Mouse (Mus musculus) heart, adult 18-20 months (tissue): ENCODE results near the gene Mchr1. TPM values are rescaled to one million over a fixed set of nuclear protein-coding genes. Genes with fewer than 3 reads are reported as not detected.
"Not testable (repeated sequence)": the region's sequence is repeated elsewhere in the genome, so short reads cannot be mapped to it uniquely, and the experiment has no call there.

Experiments
- DNase-seq, 2 experiments: peaks; one replicate each; pipeline ENCODE4 v3.0.0; 2021 to 2022; ENCODE audit warnings: mixed read lengths in 1 of 2
- long read RNA-seq, 2 experiments: library from polyadenylated mRNA; stranded (forward); transcript quantifications; one replicate each; pipeline ENCODE4 v2.0.0; 2021
- total RNA-seq, 2 experiments: library from RNA; stranded (reverse); gene quantifications; 2 replicates each; pipeline ENCODE4 v1.2.3; 2021

Mchr1 gene
- total RNA-seq: not detected
- long read RNA-seq, experiment 1: 0 reads
- long read RNA-seq, experiment 2: 0 reads

DNA sequence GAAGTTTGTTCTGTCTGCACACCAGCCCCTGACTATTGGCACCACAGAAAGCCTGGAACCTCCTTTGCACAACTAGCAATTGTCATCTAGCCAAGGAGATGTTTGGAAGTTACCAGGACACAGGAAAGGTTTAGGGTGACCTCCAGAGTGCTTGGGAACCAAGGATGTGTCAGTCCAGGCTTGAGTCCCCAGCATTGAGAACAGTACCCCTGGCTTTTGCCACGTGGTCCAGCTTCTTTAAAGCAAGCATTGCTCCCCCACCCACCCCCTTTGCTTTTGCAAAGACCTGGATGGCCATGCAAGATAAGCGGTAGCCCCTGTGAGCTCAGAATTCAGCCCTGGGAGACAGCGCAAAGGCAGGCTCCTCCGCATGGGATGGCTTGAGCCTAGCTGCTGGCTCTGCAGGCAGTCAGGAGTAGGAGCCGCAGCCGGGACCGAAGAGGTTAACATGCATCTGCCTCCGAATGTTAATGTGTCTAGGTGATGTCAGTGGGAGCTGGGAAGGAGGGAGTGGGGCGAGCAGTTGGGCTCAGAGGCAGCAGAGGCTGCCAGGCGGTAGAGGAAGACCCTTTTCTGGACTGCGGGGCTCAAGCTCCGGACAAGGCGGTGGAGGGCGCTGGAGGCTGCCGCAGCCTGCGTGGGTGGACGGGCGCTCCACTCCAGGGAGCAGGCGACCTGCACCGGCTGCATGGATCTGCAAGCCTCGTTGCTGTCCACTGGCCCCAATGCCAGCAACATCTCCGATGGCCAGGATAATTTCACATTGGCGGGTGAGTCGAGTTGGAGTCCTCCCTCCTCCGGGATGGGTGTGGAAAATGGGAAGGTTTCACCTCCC lies at the start of gene Mchr1:
Gene Mchr1 (plus strand): TSS at position 414 of the 835 bp plus-strand sequence.
- DNase-seq: peak; percentile 22 to 40

DNA sequence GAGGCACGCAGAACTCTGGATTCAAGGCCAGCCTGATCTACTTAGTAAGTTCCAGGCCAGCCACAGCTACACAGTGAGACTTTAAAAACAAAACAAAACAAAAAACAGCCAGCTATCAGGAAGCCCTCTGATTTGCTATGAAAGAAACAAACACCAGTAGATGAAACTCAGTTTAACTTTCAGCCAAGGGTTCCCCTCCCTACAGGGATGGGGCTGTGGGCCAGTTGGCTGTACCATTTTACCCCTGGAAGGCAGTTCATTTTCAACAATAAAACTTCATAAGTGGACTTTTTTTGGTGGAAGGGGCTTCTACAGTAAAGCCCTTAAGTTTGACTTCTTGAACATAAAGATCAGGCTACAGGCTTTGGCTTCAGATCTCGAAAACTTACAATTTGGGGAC lies 46.2 kb upstream of the Mchr1 start:
- DNase-seq: peak; percentile 49 to 63

DNA sequence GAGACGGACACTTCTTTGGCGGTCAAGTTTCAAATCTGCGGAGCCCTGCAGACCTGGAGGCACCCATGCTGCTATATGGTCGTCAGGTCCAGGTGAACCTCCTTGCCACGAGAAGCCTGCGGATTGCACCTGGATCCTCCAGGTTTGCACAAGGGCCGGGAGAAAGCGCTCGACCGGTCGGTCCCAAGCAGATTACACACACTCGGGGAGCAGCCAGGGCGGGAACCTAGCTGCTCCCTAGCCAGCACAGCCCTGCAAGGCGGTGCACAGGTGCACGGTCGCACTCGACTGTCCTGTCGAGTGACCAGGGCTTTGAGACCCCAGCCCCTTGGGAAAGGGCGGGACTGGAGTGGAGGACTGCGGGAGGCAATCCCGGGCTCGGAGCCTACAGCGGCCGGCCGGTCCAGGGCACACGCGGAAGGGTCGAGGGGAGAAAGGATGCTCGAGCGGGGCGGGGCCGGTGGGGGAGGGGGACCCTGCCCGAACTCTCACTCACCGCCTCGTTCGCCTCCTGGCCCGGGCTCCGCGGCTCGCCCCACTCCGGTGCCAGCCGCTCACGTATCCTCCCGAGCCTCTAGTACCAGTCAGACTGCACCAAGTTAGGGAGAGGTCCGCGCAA lies 45.2 kb upstream of the Mchr1 start:
- DNase-seq: peak in 1 of 2 experiments; percentile 38

DNA sequence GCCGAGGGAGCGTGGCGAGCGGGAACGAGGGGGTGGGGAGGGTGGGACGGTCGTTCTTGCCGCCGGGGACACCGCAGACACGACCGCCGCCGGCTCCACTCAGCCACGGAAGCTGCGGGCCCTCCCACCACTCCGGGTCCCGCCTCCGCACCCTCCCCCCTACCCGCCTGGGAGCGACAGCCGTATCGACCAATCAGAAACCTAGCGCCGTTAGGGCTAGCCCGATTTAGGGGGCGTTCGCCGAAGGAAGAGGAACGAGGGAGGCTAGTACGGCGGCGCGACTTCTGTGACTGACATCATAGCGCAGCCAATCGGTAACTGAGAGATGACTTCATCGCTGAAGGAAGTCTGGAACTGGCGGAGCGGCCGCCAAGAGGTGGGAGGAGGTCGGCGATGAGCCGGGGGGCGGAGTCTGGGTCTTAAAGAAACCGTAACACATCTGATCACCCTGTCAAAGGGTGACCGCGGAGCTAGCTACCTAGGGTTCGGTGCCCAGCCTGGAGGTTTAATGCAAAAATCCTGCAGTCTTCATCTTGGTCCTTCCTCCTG lies 44.6 kb upstream of the Mchr1 start, which contains the start of gene Mrtfa:
Gene Mrtfa (minus strand): TSS at position 128 of the 549 bp plus-strand sequence.
- peak; percentile 99 to 100 for DNase-seq

DNA sequence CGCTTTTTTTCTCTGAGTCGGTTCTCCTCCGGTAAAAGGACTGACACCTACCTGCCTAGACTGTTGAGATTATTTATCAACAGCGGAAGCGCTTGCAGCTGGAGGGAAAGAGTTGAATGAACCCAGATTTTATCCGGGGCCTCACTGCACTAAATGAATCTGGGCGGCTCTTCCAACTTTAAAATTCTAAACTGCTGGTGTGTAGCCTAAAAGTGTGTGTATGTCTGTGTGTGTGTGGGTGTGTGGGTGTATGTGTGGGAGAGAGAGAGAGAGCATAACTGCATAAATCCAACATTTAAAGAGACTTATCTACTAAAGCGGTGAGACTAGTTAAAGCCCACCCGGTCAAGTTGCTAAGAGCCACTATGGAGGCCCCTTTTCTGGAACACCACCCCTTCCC lies 44.0 kb upstream of the Mchr1 start:
- no peak for DNase-seq

DNA sequence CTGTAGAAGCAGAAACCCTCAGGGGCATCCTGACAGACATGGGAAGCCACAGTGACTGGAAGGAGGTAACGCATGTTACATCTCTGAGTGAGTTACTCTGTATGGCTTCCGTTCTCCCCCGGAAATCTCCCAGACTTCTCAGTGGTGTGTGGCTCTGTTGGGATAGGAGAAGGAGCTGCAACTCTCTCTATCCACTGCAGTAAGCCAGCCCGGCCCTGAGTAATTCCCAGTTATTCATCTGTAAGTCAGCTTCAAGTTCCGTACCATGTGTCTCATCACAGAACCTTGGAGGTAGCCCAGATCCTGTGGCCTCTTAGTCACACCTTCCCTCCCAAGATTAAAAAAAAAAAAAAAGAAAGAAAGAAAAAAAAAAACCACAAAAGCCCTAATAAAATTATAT lies 43.0 kb upstream of the Mchr1 start:
- DNase-seq: no peak

DNA sequence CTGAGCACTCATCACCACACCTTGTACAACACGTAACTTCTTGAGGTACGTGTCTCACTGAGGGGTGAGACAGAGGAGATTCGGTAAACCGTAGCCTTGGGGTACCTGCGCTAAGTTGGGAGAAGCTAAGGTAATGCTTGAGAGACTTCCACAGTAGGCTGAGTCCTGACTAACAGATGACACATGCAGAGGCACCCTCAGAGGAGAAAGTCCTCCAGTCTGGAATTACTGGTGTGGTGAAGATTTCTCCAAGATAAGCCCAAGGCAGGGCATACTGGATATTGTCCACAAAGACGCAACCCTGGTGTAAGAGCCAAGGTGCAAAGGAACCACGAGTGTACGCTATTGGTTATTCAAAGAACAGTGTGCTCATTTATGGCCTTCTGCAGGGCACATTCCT lies 42.4 kb upstream of the Mchr1 start:
- DNase-seq: no peak

DNA sequence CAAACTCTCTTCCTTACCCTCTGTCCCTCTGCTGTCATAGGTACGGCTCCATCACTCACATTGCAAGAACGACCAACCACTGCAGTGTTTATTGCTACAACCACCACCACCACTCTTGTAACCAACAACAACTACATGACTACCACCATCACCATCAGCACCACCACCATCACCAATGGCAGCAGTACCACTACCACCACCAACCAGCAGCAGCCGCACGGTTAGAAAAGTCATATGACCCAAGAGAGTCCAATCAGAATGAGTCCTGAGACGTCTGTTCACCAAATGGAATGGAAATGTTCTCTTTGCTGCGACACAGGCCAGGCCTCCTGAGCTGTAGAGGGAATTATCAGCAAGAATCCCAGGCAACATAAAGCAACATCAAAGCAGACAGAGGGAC lies 40.5 kb upstream of the Mchr1 start:
- DNase-seq: no peak

DNA sequence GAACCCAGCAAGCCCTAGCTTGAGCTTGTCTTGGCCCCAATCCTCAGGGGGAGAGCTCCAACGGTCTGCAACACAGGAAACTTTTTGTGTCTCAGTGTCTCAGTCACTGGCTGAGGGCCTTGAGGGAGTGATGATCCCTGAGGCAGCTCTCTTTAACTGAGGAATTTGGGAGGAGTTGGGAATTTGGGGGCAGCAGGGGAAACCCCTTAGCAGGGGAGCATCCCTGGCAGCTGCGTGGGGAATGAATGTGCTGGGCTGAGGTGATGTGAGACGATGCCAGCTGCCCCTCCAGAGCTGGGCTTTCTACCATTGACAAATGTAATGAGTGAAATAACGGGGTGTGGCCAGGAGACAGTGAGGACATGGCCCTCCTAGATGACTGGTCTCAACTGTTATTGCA lies 39.9 kb upstream of the Mchr1 start:
- no peak for DNase-seq

DNA sequence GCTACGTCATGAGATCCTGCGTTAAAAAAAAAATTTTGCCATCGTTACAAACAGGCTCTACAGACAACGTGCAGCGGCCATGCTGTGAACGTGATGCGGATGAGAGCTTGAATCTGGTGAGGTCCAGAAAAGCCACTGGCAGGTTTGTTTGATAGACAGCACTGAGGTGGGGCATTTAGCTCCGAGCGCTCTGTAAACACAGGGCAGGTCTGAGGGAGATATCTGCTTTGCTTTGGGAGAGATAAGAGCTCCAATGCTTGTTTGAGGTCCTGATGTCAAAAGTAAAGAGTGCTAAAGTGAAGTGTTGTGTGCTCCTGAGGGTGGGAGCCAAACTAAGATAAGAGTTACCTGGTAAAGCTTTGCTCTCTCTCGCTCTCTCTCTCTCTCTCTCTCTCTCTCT lies 38.1 kb upstream of the Mchr1 start:
- DNase-seq: no peak

DNA sequence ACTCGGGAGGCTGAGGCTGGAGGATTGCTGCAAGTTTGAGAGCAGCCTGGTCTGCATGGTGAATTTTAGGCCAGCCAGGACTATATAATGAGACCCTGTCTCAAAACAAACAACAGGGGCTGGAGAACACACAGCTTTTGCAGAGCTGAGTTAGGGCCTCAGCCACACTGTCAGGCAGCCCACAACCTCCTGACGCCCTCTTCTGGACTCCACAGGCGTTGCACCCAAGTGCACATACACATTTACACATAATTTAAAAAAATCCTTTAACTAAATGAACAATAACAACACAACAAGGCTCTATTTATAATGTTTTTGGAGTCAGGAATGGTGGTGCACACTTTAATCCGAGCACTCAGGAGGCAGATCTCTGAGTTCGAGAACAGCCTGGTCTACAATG lies 36.9 kb upstream of the Mchr1 start:
- no peak for DNase-seq

DNA sequence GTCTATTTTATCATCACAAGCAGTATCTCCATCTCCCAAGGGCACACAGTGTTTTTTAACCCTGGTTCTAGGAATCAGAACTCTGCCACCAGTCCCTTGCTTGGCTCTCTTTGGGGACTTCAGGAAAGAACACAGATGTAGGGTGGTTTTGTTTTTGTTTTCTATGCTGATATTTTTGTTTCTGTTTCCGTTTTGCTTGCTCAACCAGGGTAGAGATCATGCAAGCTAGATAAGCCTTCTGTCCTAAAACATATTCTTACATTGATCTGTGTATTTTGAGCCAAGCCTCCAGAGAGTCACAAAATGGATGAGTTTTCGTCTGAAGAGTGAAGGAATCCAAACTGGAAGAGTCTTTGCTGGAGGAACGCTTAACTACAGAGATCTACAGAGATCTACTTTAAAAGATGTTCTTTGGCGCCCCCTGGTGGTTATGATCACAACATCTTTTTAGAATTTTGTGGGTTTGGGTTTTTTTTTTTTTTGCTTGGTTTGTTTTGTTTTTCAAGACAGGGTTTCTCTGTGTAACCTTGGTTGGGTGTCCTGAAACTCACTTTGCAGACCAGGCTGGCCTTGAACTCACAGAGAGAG lies 35.8 kb upstream of the Mchr1 start:
- peak; percentile 65 to 87 for DNase-seq

DNA sequence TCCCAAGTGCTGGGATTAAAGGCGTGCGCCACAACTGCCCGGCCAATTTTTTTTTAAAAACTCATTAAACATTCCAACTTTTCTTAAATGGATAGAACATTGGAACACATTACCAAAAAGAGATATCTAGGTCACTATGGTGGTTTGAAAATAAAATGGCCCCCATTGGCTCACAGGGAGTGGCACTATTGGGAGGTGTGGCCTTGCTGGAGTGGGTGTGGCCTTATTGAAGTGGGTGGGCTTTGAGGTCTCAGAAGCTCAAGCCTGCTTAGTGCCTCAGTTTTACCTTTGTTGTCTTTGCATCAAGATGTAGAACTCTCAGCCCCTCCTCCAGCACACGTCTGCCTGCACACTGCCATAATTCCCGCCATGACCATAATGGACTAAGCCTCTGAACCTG lies 32.8 kb upstream of the Mchr1 start:
- no peak for DNase-seq

DNA sequence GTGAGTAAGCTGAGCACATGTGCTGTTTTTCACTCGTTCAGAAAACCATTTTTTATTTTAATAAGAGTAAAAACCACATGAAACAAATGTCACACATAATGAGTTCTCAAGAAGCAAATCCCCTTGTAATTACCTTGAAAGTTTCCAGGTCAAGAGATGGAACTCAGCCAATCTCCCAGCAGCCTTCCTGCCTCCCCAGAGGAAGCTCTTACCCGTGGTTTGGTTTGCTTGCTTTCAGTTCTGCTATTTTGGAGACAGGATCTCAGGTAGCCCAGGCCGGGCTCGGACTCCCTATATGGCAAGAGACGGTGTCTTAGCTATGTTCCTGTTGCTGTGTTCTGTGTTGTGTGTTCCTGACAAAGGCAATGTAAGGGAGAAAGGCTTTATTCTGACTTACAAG lies 24.8 kb upstream of the Mchr1 start:
- no peak for DNase-seq

DNA sequence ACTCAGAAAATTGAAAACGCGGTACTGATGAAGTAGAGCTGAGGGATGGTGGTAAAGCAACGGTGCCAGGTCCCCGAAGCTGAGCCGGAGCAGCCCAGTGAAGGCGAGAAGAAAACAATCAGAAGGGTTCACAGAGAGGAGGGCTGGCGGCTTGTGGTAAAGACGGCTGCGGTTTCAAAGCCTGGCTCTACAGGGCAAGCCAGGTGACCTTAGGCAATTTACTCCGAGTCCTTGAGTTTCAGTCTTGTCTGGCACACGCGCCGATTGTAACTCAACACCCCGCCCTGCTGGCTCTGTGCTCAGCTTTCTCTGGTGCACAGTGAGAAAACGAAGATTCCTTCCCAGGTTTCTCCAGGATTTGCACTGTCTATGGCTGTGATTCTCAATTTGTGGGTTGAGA lies 22.3 kb upstream of the Mchr1 start:
- DNase-seq: peak in 1 of 2 experiments; percentile 29

DNA sequence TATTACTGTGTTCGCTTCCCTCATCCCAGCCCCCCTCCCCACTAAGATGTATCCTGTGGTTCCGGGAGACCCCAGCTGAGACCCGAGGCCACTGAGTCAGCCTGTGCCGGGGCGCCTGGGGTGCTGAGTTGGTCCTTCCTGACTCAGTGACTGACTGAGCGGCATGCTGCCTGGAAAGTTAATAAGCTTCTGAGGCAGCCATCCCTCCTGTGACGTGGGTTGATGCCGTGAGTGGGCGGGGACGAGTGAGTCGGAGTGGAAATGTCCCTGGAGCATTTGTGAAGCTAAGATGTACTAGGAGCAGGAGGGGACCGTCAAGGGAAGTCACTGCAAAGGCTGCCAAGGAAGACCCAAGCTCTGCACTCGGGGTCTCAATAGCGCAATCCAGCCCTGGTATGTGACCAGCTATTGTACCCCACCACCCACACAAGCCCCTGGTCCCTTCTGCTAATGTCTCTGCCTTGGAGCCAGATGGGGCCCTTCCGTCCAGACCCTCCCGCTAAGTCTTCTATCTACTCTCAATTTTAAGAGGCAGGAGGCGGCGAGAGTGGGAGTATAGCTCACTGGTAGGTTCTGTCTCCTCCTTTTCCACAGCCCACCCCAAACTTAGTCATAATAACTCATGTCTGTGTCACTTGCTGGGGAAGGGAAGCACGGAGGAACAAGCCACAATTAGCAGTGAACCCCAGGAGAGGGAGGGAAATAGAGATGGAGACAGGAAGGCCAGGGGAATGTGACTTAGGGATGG lies 18.2 kb upstream of the Mchr1 start:
- DNase-seq: no peak

DNA sequence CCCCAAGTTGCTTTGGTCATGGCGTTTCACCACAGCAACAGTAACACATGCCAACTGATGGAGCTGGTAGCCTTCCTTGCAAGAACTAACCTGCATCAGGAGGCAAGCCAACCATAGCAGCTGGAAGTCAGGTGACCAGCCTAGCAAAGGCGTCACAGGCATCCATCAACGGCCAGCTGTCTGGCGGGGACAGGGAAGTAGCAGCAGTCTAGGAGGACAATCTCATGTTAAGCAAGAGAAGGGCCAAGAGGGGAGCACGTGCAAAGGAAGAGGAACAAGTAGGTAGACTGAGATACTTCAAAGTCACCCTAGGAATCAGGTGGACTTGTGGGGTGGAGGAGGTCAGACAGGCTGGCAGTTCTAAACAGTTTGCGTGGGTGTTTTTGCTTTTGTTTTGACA lies 16.2 kb upstream of the Mchr1 start:
- DNase-seq: no peak

DNA sequence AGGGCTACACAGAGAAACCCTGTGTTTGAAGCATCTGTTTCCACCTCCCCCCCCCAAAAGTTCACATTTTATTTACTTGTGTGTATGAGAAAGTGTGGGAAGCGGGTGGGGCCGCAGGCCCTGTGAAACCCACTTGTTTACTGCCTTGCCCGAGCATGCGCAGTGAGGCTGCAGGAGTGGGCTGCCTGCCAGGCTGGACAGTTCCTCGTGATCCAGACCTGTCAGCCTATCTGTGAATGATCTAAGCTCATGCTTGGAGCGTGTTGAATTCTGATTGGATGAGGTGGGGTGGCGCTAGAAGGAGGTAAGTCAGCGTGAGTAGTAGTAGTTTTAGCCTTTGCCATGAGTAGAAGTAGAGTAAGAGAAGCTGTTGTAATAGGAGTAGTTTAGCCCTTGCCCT lies 15.2 kb upstream of the Mchr1 start:
- DNase-seq: not testable (repeated sequence)

DNA sequence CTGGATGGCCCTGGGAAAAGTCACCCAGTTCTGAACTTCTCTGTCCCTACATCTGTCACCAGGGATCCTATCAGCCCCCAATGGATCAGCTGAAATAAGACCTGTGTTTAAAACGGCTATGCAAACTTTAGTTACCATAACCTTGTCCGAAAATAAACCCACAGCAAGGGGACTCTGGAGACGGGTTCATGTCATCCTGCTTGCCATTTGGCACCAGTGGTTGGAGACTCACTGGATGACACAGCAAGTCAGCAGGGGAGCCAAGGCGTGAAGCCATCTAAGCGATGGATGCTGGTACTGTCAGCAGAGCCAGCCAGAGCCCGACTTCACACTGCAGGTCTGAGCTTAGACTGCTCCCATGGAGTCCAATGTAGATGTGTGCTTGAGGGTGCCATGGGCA lies 13.9 kb upstream of the Mchr1 start:
- peak in 1 of 2 experiments; percentile 25 for DNase-seq

DNA sequence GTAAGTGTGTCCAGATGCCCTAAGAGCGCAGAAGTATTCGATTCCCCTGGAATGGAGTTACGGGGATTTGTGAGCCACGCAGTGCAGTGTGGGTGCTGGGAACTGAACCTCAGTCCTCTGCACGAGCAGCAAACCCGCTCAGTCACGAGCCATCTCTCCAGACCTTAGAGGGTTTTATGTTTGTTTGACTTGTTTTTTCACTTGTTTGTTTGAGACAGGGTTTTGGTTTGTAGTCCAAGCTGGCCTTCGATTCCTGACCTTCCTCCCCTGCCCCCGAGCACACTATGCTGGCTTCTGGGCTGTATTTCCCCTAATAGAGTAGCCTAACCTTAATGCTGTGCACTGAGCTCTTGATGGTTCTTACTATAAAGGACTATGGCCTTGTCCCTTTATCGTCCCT lies 10.3 kb upstream of the Mchr1 start:
- no peak for DNase-seq

DNA sequence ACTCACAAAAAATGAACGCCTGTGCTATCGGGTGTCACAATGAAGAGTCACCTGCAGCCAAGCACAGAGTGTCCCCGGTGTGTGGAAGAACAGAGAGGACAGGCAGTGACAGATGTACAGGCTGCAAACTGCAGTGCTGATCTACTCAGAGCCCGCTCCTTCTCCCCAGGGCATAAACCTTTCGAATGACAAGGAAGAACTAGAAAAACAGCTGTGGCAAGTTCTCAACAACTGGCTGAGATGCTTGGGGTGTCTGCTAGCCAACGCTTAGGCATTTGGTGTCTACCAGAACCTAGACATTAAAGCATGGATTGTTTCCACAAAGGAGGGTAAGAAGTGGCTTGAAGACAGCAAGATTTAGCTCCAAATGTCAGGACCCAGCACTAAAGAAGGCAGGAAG lies 9.6 kb upstream of the Mchr1 start:
- no peak for DNase-seq

DNA sequence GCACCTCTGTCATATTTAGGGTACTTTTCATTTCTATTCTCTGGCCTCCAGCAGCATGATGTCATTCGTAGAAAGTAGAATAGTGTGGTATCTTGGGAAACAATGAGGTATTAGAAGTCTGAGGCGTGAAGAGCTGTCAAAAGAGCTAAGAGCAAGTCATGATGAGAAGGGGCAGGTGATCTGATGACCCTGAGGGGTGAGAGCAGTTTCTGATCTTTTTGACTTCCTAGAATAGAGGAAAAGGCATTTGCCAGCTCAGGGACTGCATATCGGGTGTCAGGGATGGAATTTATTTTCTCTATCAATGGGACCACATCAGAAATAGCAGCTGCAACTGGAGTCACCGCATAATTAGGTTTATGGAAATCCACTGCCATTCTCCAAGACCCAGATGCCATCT lies 8.5 kb upstream of the Mchr1 start:
- DNase-seq: no peak
